Mouse (Mus musculus) heart, adult 2 months (tissue): ENCODE results near the gene Pdhb. TPM values are rescaled to one million over a fixed set of nuclear protein-coding genes. Genes with fewer than 3 reads are reported as not detected.

Experiments
- DNase-seq, 2 experiments: peaks; one replicate each; pipeline ENCODE4 v3.0.0; 2021
- H3K27ac ChIP-seq: fragments of 200-600 bp; 2 replicates; pipeline ENCODE4 v1.8.1; 2022
- H3K27me3 ChIP-seq: fragments of 200-500 bp; 2 replicates; pipeline ENCODE4 v1.6.1; 2012; ENCODE audit warnings: mild to moderate bottlenecking, low read length, inconsistent platforms, mixed read lengths; ENCODE audit not compliant: control insufficient read depth, insufficient read depth
- H3K36me3 ChIP-seq: fragments of 200-500 bp; 2 replicates; pipeline ENCODE4 v1.6.1; 2012; ENCODE audit warnings: low read length, inconsistent platforms; ENCODE audit not compliant: control insufficient read depth, insufficient read depth
- H3K4me1 ChIP-seq: fragments of 200-500 bp; 2 replicates; pipeline ENCODE4 v1.6.1; 2011; ENCODE audit warnings: low read length; ENCODE audit not compliant: control insufficient read depth, insufficient read depth
- H3K4me3 ChIP-seq: fragments of 200-600 bp; 2 replicates; pipeline ENCODE4 v1.8.1; 2022
- H3K79me2 ChIP-seq: fragments of 200-500 bp; replicated peaks from 2 replicates; pipeline ENCODE4 v1.6.1; 2012; ENCODE audit warnings: mild to moderate bottlenecking, inconsistent platforms, low read length, moderate library complexity, mixed read lengths; ENCODE audit not compliant: control insufficient read depth, insufficient read depth
- H3K9ac ChIP-seq: fragments of 200-500 bp; 2 replicates; pipeline ENCODE4 v1.6.1; 2012; ENCODE audit warnings: low read depth, mild to moderate bottlenecking, control low read depth, inconsistent platforms, low read length, mixed read lengths
- CTCF ChIP-seq: fragments of 200-600 bp; IDR thresholded peaks from 2 replicates; pipeline ENCODE4 v1.8.1; 2022; ENCODE audit warnings: antibody characterized with exemption, mild to moderate bottlenecking, moderate library complexity
- EP300 ChIP-seq: fragments of 200-500 bp; IDR thresholded peaks from 2 replicates; pipeline ENCODE4 v1.6.1; 2011; ENCODE audit warnings: low read depth, low read length, control low read depth; ENCODE audit not compliant: insufficient read depth
- POLR2A ChIP-seq: fragments of 200-500 bp; IDR thresholded peaks from 2 replicates; pipeline ENCODE4 v1.6.1; 2011; ENCODE audit warnings: mild to moderate bottlenecking, low read depth, low read length, control low read depth; ENCODE audit not compliant: insufficient read depth
- WGBS: fragments of 180-500 bp; shearing (Covaris S2); methylation state at CpG from one replicate; pipeline ENCODE4 v1.1.7; 2018; 5-methylcytosine and 5-hydroxymethylcytosine counted together
- intact Hi-C: fragments of 180-260 bp; cut with DNase I; formaldehyde crosslinking; loops from one replicate; pipeline ENCODE4 v1.15.1; 2025
- polyA plus RNA-seq: library from polyadenylated mRNA; depleted of rRNA; stranded (reverse); fragments of >200 nt; gene quantifications from 2 replicates; pipeline ENCODE4 v1.2.3, GENCODE M21; 2012
- total RNA-seq, 2 experiments: library from RNA; stranded (reverse); gene quantifications; 2 replicates each; pipeline ENCODE4 v1.2.3; 2021

The Pdhb gene
- total and polyA plus RNA-seq, 3 experiments, result 324 to 825 (median 722) TPM

DNA sequence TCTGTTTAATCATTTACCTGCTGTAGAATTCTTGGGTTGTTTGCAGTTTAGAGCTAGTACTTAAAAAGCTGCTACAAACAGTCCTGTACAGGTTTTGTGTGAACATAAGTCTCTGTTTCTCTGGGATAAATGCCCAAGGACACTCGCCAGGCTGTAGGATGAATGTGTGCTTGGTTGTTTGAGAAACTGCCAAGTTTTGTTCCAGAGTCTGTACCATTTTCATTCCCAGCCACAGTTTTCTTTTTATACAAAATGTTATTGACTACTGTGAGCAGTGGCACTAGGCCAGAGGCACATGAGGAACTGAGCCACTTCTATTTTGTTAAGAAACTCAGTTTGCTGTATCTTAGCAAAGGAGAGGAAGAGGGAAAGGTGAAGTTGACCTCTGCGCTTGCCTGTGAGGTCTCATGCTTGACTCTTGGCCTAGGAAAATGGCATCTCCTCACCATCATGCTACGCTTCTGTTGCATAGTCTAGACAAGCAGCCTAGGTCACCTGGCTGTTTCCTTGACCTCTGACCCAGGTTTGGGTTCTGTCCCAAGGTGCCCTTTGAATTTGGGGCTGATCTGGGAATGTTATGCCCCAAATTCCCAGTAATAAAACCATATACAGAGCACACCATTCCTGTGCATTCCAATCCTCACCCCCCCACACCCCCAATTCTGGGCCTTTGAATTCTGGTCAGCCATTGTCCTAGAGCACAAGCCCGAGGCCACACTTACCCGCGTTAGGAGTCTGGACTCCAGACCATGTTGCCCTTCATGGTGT is 13.6 kb upstream of the Pdhb start:
- Histone ChIP-seq H3K9ac (no peak overlapping the region), H3K4me1 (no peaks in the 10 kb centered on the region), H3K27ac (no peak overlapping the region), H3K27me3 (no peaks in the 10 kb centered on the region), H3K4me3 (no peak overlapping the region), H3K36me3 (no peaks in the 10 kb centered on the region), H3K79me2 (no peaks in the 10 kb centered on the region)
- DNase-seq, result no peak
- 88% methylated on average over 6 of the region's 6 CpGs for WGBS
- TF ChIP-seq EP300 (no peak), CTCF (no peak), POLR2A (no peak)
- intact Hi-C loops, result no loop called here

DNA sequence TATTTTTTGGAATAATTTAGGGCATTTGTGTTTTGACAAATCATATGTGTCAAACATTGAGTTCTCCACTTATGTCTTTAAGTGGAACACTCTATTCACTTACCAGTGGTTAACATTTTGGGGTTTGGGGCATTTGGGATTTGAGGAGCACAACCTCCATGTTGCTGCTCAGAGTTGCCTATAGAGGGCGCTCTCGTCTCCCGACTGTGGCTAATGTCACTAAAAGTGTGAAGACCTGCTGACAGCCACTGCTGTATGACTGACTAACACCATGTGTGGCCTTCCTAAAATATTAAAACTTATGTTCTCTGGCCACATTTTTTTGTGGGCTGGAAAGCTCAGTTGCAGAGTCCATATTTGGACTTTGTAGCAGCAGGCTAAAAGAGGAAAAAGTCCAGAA is 10.5 kb upstream of the Pdhb start:
- no peaks in the 10 kb centered on the region for H3K79me2 ChIP-seq
- no peaks in the 10 kb centered on the region for H3K27me3 ChIP-seq
- TF ChIP-seq EP300 (no peak), POLR2A (no peak), CTCF (peak; percentile 44)
- H3K9ac ChIP-seq, result no peak overlapping the region
- intact Hi-C loops, result no loop called here
- H3K4me3 ChIP-seq, result no peak overlapping the region
- no peaks in the 10 kb centered on the region for H3K4me1 ChIP-seq
- no peaks in the 10 kb centered on the region for H3K36me3 ChIP-seq
- H3K27ac ChIP-seq, result no peak overlapping the region
- 62% methylated on average over 3 of the region's 3 CpGs for WGBS
- no peak for DNase-seq

DNA sequence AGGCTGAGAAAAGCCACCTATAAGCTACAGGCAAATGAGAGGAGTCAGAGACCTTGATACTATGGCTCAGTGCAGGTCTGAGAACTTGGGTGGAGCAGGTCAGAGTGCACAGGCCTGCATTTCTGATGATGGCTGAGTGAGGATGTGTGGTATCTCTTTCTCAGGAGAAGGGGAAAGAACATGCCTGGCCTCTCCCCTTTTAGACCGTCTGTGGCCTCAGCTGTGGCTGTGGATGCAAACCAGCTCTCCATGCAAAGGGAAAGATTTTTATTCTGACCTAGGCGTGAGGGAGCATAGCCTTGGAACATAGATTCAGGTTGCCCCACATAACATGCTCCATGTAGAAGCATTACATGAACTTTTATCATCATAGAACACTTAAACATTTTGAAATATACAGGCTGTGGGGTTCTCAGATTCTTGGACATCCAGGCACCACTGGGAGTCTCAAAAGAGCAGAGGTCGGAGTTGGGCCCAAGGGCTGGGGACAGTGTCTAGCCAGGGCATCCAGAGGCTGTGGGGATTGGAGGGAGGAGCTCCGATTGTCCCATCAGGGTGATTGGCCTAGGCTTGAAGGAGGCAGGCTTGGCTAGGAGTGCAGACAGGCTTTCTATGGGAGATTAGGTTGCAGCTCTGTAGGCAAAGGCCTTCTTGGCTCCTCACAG is 7.7 kb upstream of the Pdhb start:
- DNase-seq, result no peak
- H3K36me3 ChIP-seq, result no peaks in the 10 kb centered on the region
- H3K79me2 ChIP-seq, result no peaks in the 10 kb centered on the region
- intact Hi-C loops, result no loop called here
- no peak overlapping the region for H3K4me3 ChIP-seq
- H3K27ac ChIP-seq, result no peak overlapping the region
- H3K9ac ChIP-seq, result no peak overlapping the region
- TF ChIP-seq CTCF, result no peak
- no peak for TF ChIP-seq EP300
- TF ChIP-seq POLR2A, result no peak
- WGBS, result 67% methylated on average over 4 of the region's 4 CpGs
- no peaks in the 10 kb centered on the region for H3K4me1 ChIP-seq
- H3K27me3 ChIP-seq, result no peaks in the 10 kb centered on the region

DNA sequence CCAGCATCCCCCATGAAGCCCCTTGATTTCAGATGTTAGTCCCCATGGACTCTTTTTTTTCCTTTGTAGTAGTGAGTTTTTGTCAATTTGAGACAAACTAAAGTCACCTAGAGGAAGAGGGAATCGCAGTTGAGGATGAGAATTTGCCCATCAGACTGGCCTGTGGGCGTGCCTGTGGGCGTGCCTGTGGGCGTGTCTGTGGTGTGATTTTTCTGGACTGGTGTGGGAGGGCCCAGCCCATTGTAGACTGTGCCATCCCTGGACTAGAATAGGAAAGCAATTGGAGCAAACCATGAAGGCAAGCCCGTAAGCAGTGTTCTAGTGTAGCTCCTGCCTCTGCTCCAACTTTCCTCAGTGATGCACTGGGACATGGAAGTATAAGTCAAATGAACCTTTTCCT is 3.4 kb upstream of the Pdhb start:
- Histone ChIP-seq H3K4me3 (no peak overlapping the region), H3K9ac (no peak overlapping the region), H3K79me2 (no peaks in the 10 kb centered on the region; the same call in 1 of the 2 replicates), H3K27ac (no peak overlapping the region), H3K36me3 (peaks cover 4% of the 10 kb centered on the region), H3K27me3 (no peaks in the 10 kb centered on the region), H3K4me1 (peaks cover 4% of the 10 kb centered on the region)
- intact Hi-C loops, result no loop called here
- no peak for TF ChIP-seq POLR2A
- no peak for TF ChIP-seq EP300
- TF ChIP-seq CTCF, result no peak
- no peak for DNase-seq
- WGBS, result 50% methylated on average over 5 of the region's 5 CpGs

DNA sequence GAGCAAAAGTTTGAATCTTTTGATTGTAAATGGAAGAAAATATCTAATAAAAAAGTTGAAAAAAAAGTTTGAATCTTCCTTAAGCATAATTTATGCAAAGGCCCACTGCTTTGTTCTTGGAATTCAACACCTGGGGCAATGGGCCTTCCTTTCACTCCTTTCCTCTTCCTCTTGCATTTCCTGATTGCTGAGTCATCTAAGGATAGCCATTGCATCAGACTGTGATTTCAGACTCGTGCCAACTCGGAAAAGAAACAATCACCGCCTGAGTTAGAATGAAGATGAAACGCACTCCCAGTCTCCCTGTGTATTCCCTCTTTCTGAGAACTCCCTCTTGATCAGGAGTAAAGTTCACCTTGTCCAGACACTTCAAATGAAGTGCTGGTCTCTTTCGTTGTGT is 1.8 kb upstream of the Pdhb start:
- intact Hi-C loops, result no loop called here
- H3K9ac ChIP-seq, result no peak overlapping the region
- 29% methylated on average over 5 of the region's 5 CpGs for WGBS
- no peak for DNase-seq
- H3K79me2 ChIP-seq, result no peaks in the 10 kb centered on the region; the same call in 1 of the 2 replicates
- no peak overlapping the region; the same call in 1 of the 2 replicates for H3K27ac ChIP-seq
- TF ChIP-seq POLR2A (no peak), EP300 (no peak)
- H3K27me3 ChIP-seq, result no peaks in the 10 kb centered on the region
- H3K36me3 ChIP-seq, result peaks cover 11% of the 10 kb centered on the region
- H3K4me3 ChIP-seq, result no peak overlapping the region
- peaks cover 4% of the 10 kb centered on the region for H3K4me1 ChIP-seq
